Mouse (Mus musculus): ENCODE measurements around the gene Pde4c. TPM values are rescaled to one million over a fixed set of nuclear protein-coding genes. Genes with fewer than 3 reads are reported as not detected.

Pde4c gene
- total and polyA plus RNA-seq, 3 experiments, result 0.65 to 3.0 TPM; not detected in 1

- Histone ChIP-seq H3K4me1 (ENCODE audit: control insufficient read depth in 1 of 2, insufficient read depth in 2 of 2, low read length in 2 of 2) (peaks cover 10 to 29% of the 10 kb centered on the region in 2 experiments), H3K9me3 (replicated peaks; ENCODE audit: insufficient read depth, low read length) (no peaks in the 10 kb centered on the region), H3K79me2 (ENCODE audit: control insufficient read depth, insufficient read depth, low read length, poor library complexity) (peaks cover 11% of the 10 kb centered on the region; the same call in 1 of the 2 replicates), H3K9ac (ENCODE audit: control insufficient read depth, low read depth, low read length, poor library complexity, severe bottlenecking) (peak overlapping the region; percentile 53), H3K4me3 (ENCODE audit: control insufficient read depth in 1 of 2, insufficient read depth in 1 of 2, low read depth in 2 of 2, low read length in 2 of 2) (peak overlapping the region; percentile 60 to 91), H3K36me3 (ENCODE audit: control insufficient read depth in 1 of 2, insufficient read depth in 2 of 2, low read length in 2 of 2) (peaks cover 0 to 4% of the 10 kb centered on the region in 2 experiments; a peak in 2 of 4 replicates), H3K27ac (ENCODE audit: control insufficient read depth, low read depth, low read length) (peak overlapping the region; percentile 36), H3K27me3 (ENCODE audit: control insufficient read depth in 1 of 2, insufficient read depth in 2 of 2, low read length in 2 of 2) (no peaks in the 10 kb centered on the region)
- no peak for DNase-seq (ENCODE audit: low read depth, low spot score)
- TF ChIP-seq ZKSCAN1 (IDR thresholded peaks at IDR 0.05; ENCODE audit: low read depth, low read length) (no peak), GATA1 (IDR thresholded peaks at IDR 0.05; ENCODE audit: low read depth, low read length) (no peak), UBTF (IDR thresholded peaks at IDR 0.05; ENCODE audit: borderline replicate concordance, insufficient read depth, low read depth, low read length) (no peak), SMC3 (IDR thresholded peaks at IDR 0.05; ENCODE audit: low read depth, low read length) (no peak), ETS1 (IDR thresholded peaks at IDR 0.05; ENCODE audit: low read depth, low read length) (no peak)
Observed at GRCm38 (mm10) chr8:70697366-70698250, 25.9 kb upstream of the Pde4c start.

- Histone ChIP-seq H3K79me2 (ENCODE audit: control insufficient read depth, insufficient read depth, low read length, poor library complexity) (peaks cover 11% of the 10 kb centered on the region; the same call in 1 of the 2 replicates), H3K9ac (ENCODE audit: control insufficient read depth, low read depth, low read length, poor library complexity, severe bottlenecking) (peak within 1 kb of the TSS; percentile 78), H3K27me3 (ENCODE audit: control insufficient read depth in 1 of 2, insufficient read depth in 2 of 2, low read length in 2 of 2) (no peaks in the 10 kb centered on the region), H3K4me1 (ENCODE audit: control insufficient read depth in 1 of 2, insufficient read depth in 2 of 2, low read length in 2 of 2) (peaks cover 10 to 26% of the 10 kb centered on the region in 2 experiments), H3K36me3 (ENCODE audit: control insufficient read depth in 1 of 2, insufficient read depth in 2 of 2, low read length in 2 of 2) (peaks cover 0 to 4% of the 10 kb centered on the region in 2 experiments; a peak in 2 of 4 replicates), H3K27ac (ENCODE audit: control insufficient read depth, low read depth, low read length) (peak within 1 kb of the TSS; percentile 67), H3K9me3 (replicated peaks; ENCODE audit: insufficient read depth, low read length) (no peaks in the 10 kb centered on the region), H3K4me3 (ENCODE audit: control insufficient read depth in 1 of 2, insufficient read depth in 1 of 2, low read depth in 2 of 2, low read length in 2 of 2) (peak within 1 kb of the TSS; percentile 61 to 91)
- DNase-seq (ENCODE audit: low read depth, low spot score), result peak; percentile 98
- TF ChIP-seq BHLHE40 (IDR thresholded peaks at IDR 0.05; ENCODE audit: borderline replicate concordance, low read depth, low read length) (0 out of 2 replicates have a peak, but pooled peaks have one; percentile 43), MEF2A (IDR thresholded peaks at IDR 0.05; ENCODE audit: extremely low read depth, insufficient replicate concordance, low read depth, low read length, poor library complexity, severe bottlenecking) (peak; percentile 39; the same call in 1 of the 2 replicates), MYC (IDR thresholded peaks at IDR 0.05; ENCODE audit: low read depth, low read length) (0 out of 2 replicates have a peak, but pooled peaks have one; percentile 46), GATA1 (IDR thresholded peaks at IDR 0.05; ENCODE audit: low read depth, low read length) (no peak), TBP (IDR thresholded peaks at IDR 0.05; ENCODE audit: low read depth, low read length) (peak; percentile 96), EP300 (IDR thresholded peaks at IDR 0.05; ENCODE audit: low read depth in 1 of 2, low read length in 2 of 2) (peak in 1 of 2 experiments; percentile 9; a peak in 1 of 4 replicates), ZNF384 (IDR thresholded peaks at IDR 0.05; ENCODE audit: low read depth, low read length) (no peak), SMC3 (IDR thresholded peaks at IDR 0.05; ENCODE audit: low read depth, low read length) (no peak), ETS1 (IDR thresholded peaks at IDR 0.05; ENCODE audit: low read depth, low read length) (peak; percentile 99), JUND (IDR thresholded peaks at IDR 0.05; ENCODE audit: low read depth, low read length) (peak; percentile 62; the same call in 1 of the 2 replicates), RAD21 (IDR thresholded peaks at IDR 0.05; ENCODE audit: low read depth, low read length) (no peak), MYB (IDR thresholded peaks at IDR 0.05; ENCODE audit: low read depth, low read length) (no peak), SIN3A (IDR thresholded peaks at IDR 0.05; ENCODE audit: low read length) (peak; percentile 98), RCOR1 (IDR thresholded peaks at IDR 0.05; ENCODE audit: low read depth, low read length) (no peak), TAL1 (IDR thresholded peaks at IDR 0.05; ENCODE audit: low read length) (no peak), MAZ (IDR thresholded peaks at IDR 0.05; ENCODE audit: low read depth, low read length) (peak; percentile 82), POLR2AphosphoS5 (IDR thresholded peaks at IDR 0.05; ENCODE audit: borderline replicate concordance, low read depth, low read length) (no peak), HCFC1 (IDR thresholded peaks at IDR 0.05; ENCODE audit: low read depth, low read length) (peak; percentile 81), MXI1 (IDR thresholded peaks at IDR 0.05; ENCODE audit: low read depth, low read length) (peak; percentile 84), GABPA (IDR thresholded peaks at IDR 0.05; ENCODE audit: low read depth, low read length) (peak; percentile 49; the same call in 1 of the 2 replicates), ZMIZ1 (IDR thresholded peaks at IDR 0.05; ENCODE audit: low read depth, low read length) (peak; percentile 99), POLR2A (IDR thresholded peaks at IDR 0.05; ENCODE audit: control insufficient read depth in 1 of 2, insufficient read depth in 1 of 2, low read depth in 1 of 2, low read length in 2 of 2, poor library complexity in 1 of 2) (peak; percentile 98 to 100), MAFK (IDR thresholded peaks at IDR 0.05; ENCODE audit: borderline replicate concordance, low read depth, low read length) (no peak), E2F4 (IDR thresholded peaks at IDR 0.05; ENCODE audit: borderline replicate concordance, low read depth, low read length) (0 out of 2 replicates have a peak, but pooled peaks have one; percentile 29)
Observed at GRCm38 (mm10) chr8:70698310-70699109, 25.0 kb upstream of the Pde4c start, which contains the start of gene Jund. Jund (plus strand) TSS chr8:70698949.
